Mouse (Mus musculus): ENCODE data around the gene Hexim1.

- TF ChIP-seq EP300 (IDR thresholded peaks at IDR 0.05; ENCODE audit: low read depth) (no peak), CTCF (IDR thresholded peaks at IDR 0.05; ENCODE audit: low read depth) (no peak)
These were observed 48.4 kb downstream of the Hexim1 start for GRCm38 (mm10) chr11:103164391-103164790.

Measured in liver, embryonic 14.5 days (tissue).